Mouse (Mus musculus): ENCODE data around the gene Ikzf4. TPM values are rescaled to one million over a fixed set of nuclear protein-coding genes. Genes with fewer than 3 reads are reported as not detected.
A peak's percentile ranks its signal among the peaks of the same experiment; 100 is the strongest.

Ikzf4 gene
- total and polyA plus RNA-seq, 2 experiments: 0.09 to 0.80 TPM

DNA sequence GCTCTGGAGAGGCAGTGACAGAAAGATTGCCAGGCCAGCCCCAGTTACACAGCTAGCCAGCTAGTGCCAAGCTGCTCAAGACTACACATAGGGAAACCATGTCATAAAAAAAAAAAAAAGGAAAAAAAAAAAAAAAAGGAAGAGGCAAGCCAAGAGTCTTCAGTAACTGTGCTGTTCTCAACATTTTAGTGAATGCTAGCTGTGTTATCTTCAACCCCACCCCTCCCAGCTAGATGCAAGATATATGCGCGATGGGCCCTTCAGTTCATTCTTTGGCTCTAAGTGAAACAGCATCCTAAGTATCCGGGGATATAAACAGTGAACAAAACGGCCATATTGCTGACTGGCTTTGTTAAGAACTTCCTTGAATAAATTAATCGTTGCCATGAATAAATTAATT, 53.0 kb downstream of the Ikzf4 start:
- Histone ChIP-seq H3K27me3 (ENCODE audit: control insufficient read depth, insufficient read depth, low read length) (no peaks in the 10 kb centered on the region), H3K4me1 (ENCODE audit: control insufficient read depth, insufficient read depth, low read length) (peaks cover 4% of the 10 kb centered on the region), H3K36me3 (ENCODE audit: control insufficient read depth, insufficient read depth, low read length) (no peaks in the 10 kb centered on the region), H3K27ac (replicated peaks; ENCODE audit: insufficient read depth, low read depth, low read length) (no peak overlapping the region), H3K9ac (ENCODE audit: low read depth, low read length) (no peak overlapping the region), H3K79me2 (ENCODE audit: control insufficient read depth, insufficient read depth, low read length) (peaks cover 3% of the 10 kb centered on the region; the same call in 1 of the 2 replicates), H3K4me3 (ENCODE audit: insufficient read depth, low read depth, low read length) (no peak overlapping the region)
- TF ChIP-seq CTCF (IDR thresholded peaks at IDR 0.05; ENCODE audit: low read depth, low read length) (no peak), POLR2A (IDR thresholded peaks at IDR 0.05; ENCODE audit: extremely low read depth, insufficient read depth, low read length) (no peak)
- WGBS: 80% methylated on average over 5 of the region's 5 CpGs
- DNase-seq (ENCODE audit: extremely low read depth, low read depth, low spot score): no peak

DNA sequence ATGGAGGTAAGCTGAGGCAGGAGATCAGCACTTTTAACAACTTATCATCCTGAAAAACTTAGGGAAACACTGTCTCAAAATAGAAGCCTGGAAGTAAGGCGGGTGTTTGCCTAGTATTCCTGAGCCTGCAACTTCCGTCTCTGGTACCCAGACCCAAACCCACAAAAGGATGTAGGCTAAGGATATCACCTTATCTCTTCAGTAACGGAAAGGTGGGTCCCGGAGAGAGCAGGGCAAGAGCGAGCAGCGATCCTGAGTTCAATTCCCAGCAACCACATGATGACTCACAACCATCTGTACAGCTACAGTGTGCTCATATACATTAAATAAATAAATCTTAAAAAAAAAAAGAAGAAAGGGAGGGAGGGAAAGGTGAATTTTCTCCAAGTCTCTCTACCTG, 54.4 kb downstream of the Ikzf4 start:
- no peaks in the 10 kb centered on the region for H3K36me3 ChIP-seq (ENCODE audit: control insufficient read depth, insufficient read depth, low read length)

DNA sequence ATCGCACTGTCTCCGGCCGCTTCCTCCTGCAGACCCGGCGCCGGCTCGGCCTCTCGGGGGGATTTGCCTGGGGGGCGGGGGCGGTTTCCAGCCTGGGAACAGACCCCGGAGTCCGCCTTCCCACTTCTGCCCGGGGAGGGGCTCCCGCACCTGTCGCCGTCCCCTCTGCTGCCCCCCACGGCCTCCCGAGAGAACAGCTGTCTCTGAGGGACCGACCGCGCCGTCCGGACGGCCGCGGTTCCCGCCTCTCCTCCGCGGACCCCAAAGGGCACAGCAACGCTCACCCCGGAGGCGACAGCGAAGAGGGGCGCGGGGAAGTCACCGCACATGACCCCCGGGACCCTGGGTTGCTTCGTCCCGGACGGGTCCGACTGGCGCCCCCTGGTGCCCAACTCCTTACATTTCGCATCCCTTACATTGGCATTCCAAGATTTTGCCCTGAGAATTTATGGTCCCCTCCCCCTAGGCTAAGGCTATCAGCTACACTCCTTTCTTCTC, 55.5 kb downstream of the Ikzf4 start:
- Histone ChIP-seq H3K27ac (replicated peaks; ENCODE audit: insufficient read depth, low read depth, low read length) (peak overlapping the region; percentile 97), H3K27me3 (ENCODE audit: control insufficient read depth, insufficient read depth, low read length) (no peaks in the 10 kb centered on the region), H3K4me3 (ENCODE audit: insufficient read depth, low read depth, low read length) (peak overlapping the region; percentile 90), H3K4me1 (ENCODE audit: control insufficient read depth, insufficient read depth, low read length) (peaks cover 10% of the 10 kb centered on the region), H3K36me3 (ENCODE audit: control insufficient read depth, insufficient read depth, low read length) (peaks cover 7% of the 10 kb centered on the region), H3K79me2 (ENCODE audit: control insufficient read depth, insufficient read depth, low read length) (peaks cover 14% of the 10 kb centered on the region; the same call in 1 of the 2 replicates), H3K9ac (ENCODE audit: low read depth, low read length) (peak overlapping the region; percentile 87)
- under 1% methylated on average over 43 of the region's 43 CpGs for WGBS
- peak; percentile 52 for DNase-seq (ENCODE audit: extremely low read depth, low read depth, low spot score)
- TF ChIP-seq CTCF (IDR thresholded peaks at IDR 0.05; ENCODE audit: low read depth, low read length) (peak; percentile 80), POLR2A (IDR thresholded peaks at IDR 0.05; ENCODE audit: extremely low read depth, insufficient read depth, low read length) (no peak)

More for the DNA sequence above, 54.4 kb downstream of the Ikzf4 start:
- TF ChIP-seq POLR2A (IDR thresholded peaks at IDR 0.05; ENCODE audit: extremely low read depth, insufficient read depth, low read length): no peak
- no peak for TF ChIP-seq CTCF (IDR thresholded peaks at IDR 0.05; ENCODE audit: low read depth, low read length)
- no peaks in the 10 kb centered on the region for H3K27me3 ChIP-seq (ENCODE audit: control insufficient read depth, insufficient read depth, low read length)
- 85% methylated on average over 6 of the region's 6 CpGs for WGBS
- H3K4me1 ChIP-seq (ENCODE audit: control insufficient read depth, insufficient read depth, low read length): peaks cover 5% of the 10 kb centered on the region
- no peak for DNase-seq (ENCODE audit: extremely low read depth, low read depth, low spot score)
- H3K9ac ChIP-seq (ENCODE audit: low read depth, low read length): no peak overlapping the region
- no peak overlapping the region for H3K4me3 ChIP-seq (ENCODE audit: insufficient read depth, low read depth, low read length)
- H3K79me2 ChIP-seq (ENCODE audit: control insufficient read depth, insufficient read depth, low read length): peaks cover 7% of the 10 kb centered on the region; the same call in 1 of the 2 replicates
- H3K27ac ChIP-seq (replicated peaks; ENCODE audit: insufficient read depth, low read depth, low read length): no peak overlapping the region

DNA sequence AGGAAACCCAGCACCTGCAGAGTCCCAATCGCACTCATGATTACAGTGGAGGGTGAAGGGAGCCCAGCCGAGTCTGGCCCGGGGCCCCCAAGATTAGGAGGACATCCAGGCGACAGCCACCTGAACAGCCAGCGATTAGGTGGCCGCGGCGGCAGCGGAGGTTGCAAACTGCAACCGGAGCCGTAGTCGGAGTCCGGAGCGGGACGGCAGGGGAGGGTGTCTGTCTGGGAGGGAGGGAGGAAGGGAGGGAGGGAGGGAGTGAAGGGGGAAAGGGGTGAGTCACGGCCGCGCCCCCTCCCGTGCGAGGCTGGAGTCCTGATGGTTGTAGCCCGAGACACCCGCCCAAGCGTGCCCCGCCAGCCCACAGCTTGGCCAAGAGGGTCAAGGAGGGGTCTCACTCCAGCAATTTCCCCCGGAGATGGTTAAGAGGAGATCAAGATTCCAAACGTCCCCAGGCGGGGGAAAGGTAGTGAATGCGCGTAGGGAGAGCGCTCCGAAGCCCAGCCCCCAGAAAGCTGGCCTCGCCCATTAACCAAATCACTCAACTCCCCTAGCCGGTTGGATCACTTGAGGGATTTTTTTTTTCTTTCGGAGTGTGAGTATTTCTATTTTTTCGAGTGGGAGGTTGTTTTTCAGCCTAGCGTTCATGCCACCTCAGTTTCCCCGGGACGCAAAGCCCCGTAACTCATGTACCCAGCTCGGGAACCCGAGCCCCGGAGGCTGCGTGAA, 56.2 kb downstream of the Ikzf4 start, which contains the start of gene Erbb3:
Erbb3 (minus strand) TSS at position 189 of the 729 bp plus-strand sequence.
- Histone ChIP-seq H3K27ac (replicated peaks; ENCODE audit: insufficient read depth, low read depth, low read length) (peak within 1 kb of the TSS; percentile 97), H3K27me3 (ENCODE audit: control insufficient read depth, insufficient read depth, low read length) (no peaks in the 10 kb centered on the region)
- peak; percentile 79 for TF ChIP-seq POLR2A (IDR thresholded peaks at IDR 0.05; ENCODE audit: extremely low read depth, insufficient read depth, low read length)
- no peak for TF ChIP-seq CTCF (IDR thresholded peaks at IDR 0.05; ENCODE audit: low read depth, low read length)

DNA sequence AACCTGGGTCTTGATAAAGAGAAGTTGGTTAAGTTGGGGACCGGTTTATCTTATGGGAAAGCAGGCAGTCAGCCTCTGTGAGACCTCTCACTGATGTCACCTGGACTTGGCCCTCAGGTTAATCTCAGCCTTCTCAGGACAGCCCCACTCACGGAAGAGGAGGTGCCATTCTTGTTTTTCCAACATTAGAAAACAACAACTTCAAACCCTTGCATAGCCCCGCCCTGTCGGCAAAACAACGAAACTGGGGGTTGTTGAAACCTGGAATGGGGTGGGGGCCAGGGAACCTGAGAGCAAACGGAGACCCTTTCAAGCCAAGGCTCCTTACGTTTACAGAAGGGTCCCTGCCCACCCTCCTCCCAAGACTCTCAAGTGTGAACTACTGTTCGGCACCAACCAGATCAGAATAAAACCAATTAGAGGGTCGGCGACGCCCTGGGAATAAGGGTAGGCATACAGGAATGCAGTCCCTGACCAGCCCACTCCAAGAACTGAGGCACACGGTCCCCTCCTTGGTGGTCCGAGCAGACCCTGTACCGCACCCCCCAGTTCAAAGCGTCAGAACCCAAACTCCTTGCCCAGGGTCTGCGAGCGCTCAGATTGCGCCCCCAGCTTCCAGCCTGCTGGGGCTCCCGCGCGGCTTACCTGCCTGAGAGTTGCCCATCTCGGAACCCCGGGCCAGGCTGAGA, 56.9 kb downstream of the Ikzf4 start:
- Histone ChIP-seq H3K27ac (replicated peaks; ENCODE audit: insufficient read depth, low read depth, low read length) (peak overlapping the region; percentile 97), H3K9ac (ENCODE audit: low read depth, low read length) (peak overlapping the region; percentile 87), H3K79me2 (ENCODE audit: control insufficient read depth, insufficient read depth, low read length) (peaks cover 14% of the 10 kb centered on the region; the same call in 1 of the 2 replicates), H3K4me3 (ENCODE audit: insufficient read depth, low read depth, low read length) (peak overlapping the region; percentile 90), H3K27me3 (ENCODE audit: control insufficient read depth, insufficient read depth, low read length) (no peaks in the 10 kb centered on the region), H3K36me3 (ENCODE audit: control insufficient read depth, insufficient read depth, low read length) (peaks cover 13% of the 10 kb centered on the region), H3K4me1 (ENCODE audit: control insufficient read depth, insufficient read depth, low read length) (peaks cover 10% of the 10 kb centered on the region)
- peak; percentile 94 for DNase-seq (ENCODE audit: extremely low read depth, low read depth, low spot score)
- WGBS: 4% methylated on average over 23 of the region's 23 CpGs
- TF ChIP-seq POLR2A (IDR thresholded peaks at IDR 0.05; ENCODE audit: extremely low read depth, insufficient read depth, low read length) (0 out of 2 replicates have a peak, but pooled peaks have one; percentile 37), CTCF (IDR thresholded peaks at IDR 0.05; ENCODE audit: low read depth, low read length) (no peak)

More for the DNA sequence above, 56.2 kb downstream of the Ikzf4 start, which contains the start of gene Erbb3:
- WGBS: 1% methylated on average over 43 of the region's 43 CpGs
- Histone ChIP-seq H3K4me1 (ENCODE audit: control insufficient read depth, insufficient read depth, low read length) (peaks cover 10% of the 10 kb centered on the region), H3K79me2 (ENCODE audit: control insufficient read depth, insufficient read depth, low read length) (peaks cover 14% of the 10 kb centered on the region; the same call in 1 of the 2 replicates), H3K4me3 (ENCODE audit: insufficient read depth, low read depth, low read length) (peak within 1 kb of the TSS; percentile 90), H3K9ac (ENCODE audit: low read depth, low read length) (peak within 1 kb of the TSS; percentile 87), H3K36me3 (ENCODE audit: control insufficient read depth, insufficient read depth, low read length) (peaks cover 11% of the 10 kb centered on the region)
- peak; percentile 74 for DNase-seq (ENCODE audit: extremely low read depth, low read depth, low spot score)

Data from liver, adult 2 months (tissue).